Mouse (Mus musculus): ENCODE data around the gene Ints13. TPM values are rescaled to one million over a fixed set of nuclear protein-coding genes. Genes with fewer than 3 reads are reported as not detected.
A peak's percentile ranks its signal among the peaks of the same experiment; 100 is the strongest.

Ints13 gene
- polyA plus RNA-seq, 1 experiment from 2014 or later: 52.2 TPM

- no peaks in the 10 kb centered on the region for H3K9me3 ChIP-seq (replicated peaks)
- 73% methylated on average over 4 of the region's 4 CpGs for WGBS (ENCODE audit: insufficient replicate concordance)
- H3K9ac ChIP-seq: no peak overlapping the region
- ATAC-seq: no peak
- H3K27ac ChIP-seq: no peak overlapping the region
- H3K36me3 ChIP-seq: no peaks in the 10 kb centered on the region
- no peak overlapping the region for H3K4me2 ChIP-seq
- H3K4me1 ChIP-seq: no peaks in the 10 kb centered on the region
- no peak overlapping the region for H3K4me3 ChIP-seq
- no peaks in the 10 kb centered on the region for H3K27me3 ChIP-seq (replicated peaks)
These were observed 40.5 kb downstream of the Ints13 start for GRCm38 (mm10) chr6:146537111-146537510.

GRCm38 (mm10) chr6:146535501-146535900, 42.1 kb downstream of the Ints13 start:
- no peaks in the 10 kb centered on the region for H3K36me3 ChIP-seq
- no peaks in the 10 kb centered on the region for H3K27me3 ChIP-seq (replicated peaks)
- H3K4me3 ChIP-seq: no peak overlapping the region
- no peak overlapping the region for H3K4me2 ChIP-seq
- ATAC-seq: no peak
- H3K9me3 ChIP-seq (replicated peaks): no peaks in the 10 kb centered on the region
- no peak overlapping the region for H3K27ac ChIP-seq
- H3K4me1 ChIP-seq: no peaks in the 10 kb centered on the region
- no peak overlapping the region for H3K9ac ChIP-seq
- 80% methylated on average over 5 of the region's 5 CpGs for whole genome bisulfite sequencing (ENCODE audit: insufficient replicate concordance)

DNA sequence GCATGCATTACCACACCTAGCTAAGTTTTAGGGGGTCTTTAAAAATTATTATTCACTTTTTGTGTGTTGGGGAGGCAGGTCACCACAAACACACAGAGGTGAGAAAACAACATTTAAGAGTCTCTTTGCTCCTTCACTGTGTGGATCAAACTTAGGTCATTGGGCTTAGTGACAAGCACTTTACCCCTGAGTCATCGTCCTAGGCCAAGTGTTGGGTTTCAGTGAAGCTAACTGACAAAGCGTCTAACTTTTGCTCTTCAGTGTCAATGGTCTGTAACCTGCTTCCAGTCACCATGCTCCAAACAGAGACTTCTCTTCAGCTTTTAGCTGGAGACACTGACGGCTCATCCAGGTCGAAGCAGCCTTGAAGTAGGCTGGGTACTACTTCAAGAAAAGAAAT, 44.5 kb downstream of the Ints13 start:
- ATAC-seq: no peak
- Histone ChIP-seq H3K9me3 (replicated peaks) (no peaks in the 10 kb centered on the region), H3K4me2 (no peak overlapping the region), H3K9ac (no peak overlapping the region), H3K27ac (no peak overlapping the region), H3K4me3 (no peak overlapping the region), H3K27me3 (replicated peaks) (no peaks in the 10 kb centered on the region), H3K36me3 (no peaks in the 10 kb centered on the region), H3K4me1 (no peaks in the 10 kb centered on the region)
- WGBS (ENCODE audit: insufficient replicate concordance): 70% methylated on average over 4 of the region's 4 CpGs

DNA sequence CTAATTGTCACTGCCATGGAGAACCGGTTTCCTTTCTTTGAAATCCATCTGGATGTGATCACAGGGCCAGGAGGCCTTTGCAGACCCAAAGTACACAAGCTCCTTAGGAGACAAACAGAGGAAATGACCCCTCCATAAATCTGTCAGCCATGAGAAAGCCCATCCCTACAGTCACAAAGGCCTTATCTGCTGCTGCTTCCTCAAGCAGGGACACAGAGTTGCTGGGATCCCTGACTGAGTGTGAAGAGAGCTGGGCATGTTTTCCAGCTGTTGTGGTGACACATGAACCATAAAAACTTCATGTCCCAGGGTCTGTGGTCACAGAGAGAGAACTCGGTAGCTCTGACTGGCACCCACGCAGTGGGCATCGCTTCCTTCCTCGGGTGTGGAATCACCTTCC, 46.9 kb downstream of the Ints13 start:
- ATAC-seq: no peak
- Histone ChIP-seq H3K4me2 (no peak overlapping the region), H3K9me3 (replicated peaks) (no peaks in the 10 kb centered on the region), H3K27me3 (replicated peaks) (no peaks in the 10 kb centered on the region; the same call in 1 of the 2 replicates), H3K36me3 (no peaks in the 10 kb centered on the region), H3K9ac (no peak overlapping the region), H3K4me1 (no peaks in the 10 kb centered on the region), H3K4me3 (no peak overlapping the region), H3K27ac (no peak overlapping the region)
- WGBS (ENCODE audit: insufficient replicate concordance): 39% methylated on average over 5 of the region's 5 CpGs

DNA sequence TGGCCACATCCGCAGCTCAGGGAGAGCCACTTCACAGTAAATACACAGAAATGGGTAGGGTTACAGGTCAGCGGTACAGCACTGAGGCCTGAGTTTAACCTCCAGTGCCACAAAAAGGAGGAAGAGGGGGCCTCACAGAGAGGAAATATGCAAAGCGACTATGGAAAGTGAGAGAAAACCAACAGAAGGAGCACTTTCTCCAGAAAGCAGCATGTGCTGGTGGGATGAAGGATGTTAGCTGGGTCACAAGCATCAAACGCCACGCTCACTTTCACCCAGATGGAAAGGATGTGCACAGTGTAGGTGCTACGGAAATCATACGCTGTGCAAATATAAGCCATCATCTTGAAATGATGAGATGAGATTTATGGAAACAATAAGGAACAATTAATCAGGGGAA, 47.3 kb downstream of the Ints13 start:
- H3K27ac ChIP-seq: peak overlapping the region; percentile 30; the same call in 1 of the 2 replicates
- ATAC-seq: no peak
- no peaks in the 10 kb centered on the region for H3K9me3 ChIP-seq (replicated peaks)
- 34% methylated on average over 7 of the region's 7 CpGs for WGBS (ENCODE audit: insufficient replicate concordance)
- H3K27me3 ChIP-seq (replicated peaks): no peaks in the 10 kb centered on the region; the same call in 1 of the 2 replicates
- no peak overlapping the region for H3K4me2 ChIP-seq
- no peak overlapping the region for H3K9ac ChIP-seq
- H3K4me3 ChIP-seq: no peak overlapping the region
- no peaks in the 10 kb centered on the region for H3K36me3 ChIP-seq
- H3K4me1 ChIP-seq: no peaks in the 10 kb centered on the region

DNA sequence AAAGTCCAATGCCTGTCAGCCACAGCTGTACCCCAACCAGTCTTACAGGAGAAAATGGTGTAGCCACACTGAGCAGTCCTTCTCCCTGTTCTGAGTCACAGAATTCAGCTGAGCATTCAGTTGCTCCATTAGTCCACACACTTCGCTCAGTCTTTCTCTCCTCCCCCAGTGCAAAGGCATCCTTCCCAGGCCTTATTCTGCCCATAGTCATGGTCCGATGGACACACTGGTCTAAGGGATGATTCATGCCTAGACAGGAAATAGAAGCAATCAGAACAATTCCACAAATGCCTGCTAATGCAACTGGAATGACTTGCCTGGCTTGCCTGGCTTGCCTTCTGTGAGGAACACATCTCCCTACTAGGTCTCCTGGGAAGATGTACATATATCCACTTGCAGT, 50.1 kb downstream of the Ints13 start:
- Histone ChIP-seq H3K4me1 (no peaks in the 10 kb centered on the region), H3K9ac (no peak overlapping the region), H3K9me3 (replicated peaks) (no peaks in the 10 kb centered on the region), H3K36me3 (no peaks in the 10 kb centered on the region), H3K4me3 (no peak overlapping the region), H3K27me3 (replicated peaks) (peaks cover 3% of the 10 kb centered on the region; the same call in 1 of the 2 replicates), H3K4me2 (no peak overlapping the region), H3K27ac (no peak overlapping the region)
- WGBS (ENCODE audit: insufficient replicate concordance): 70% methylated on average over 2 of the region's 2 CpGs
- ATAC-seq: no peak

GRCm38 (mm10) chr6:146525500-146525899, 52.1 kb downstream of the Ints13 start:
- WGBS (ENCODE audit: insufficient replicate concordance): 38% methylated on average over 2 of the region's 2 CpGs
- no peak overlapping the region for H3K27ac ChIP-seq

GRCm38 (mm10) chr6:146521456-146522245, 56.0 kb downstream of the Ints13 start:
- no peak overlapping the region for H3K4me2 ChIP-seq
- H3K27ac ChIP-seq: no peak overlapping the region
- H3K27me3 ChIP-seq (replicated peaks): 0 out of 2 replicates have a peak, but pooled peaks cover 3% of the 10 kb centered on the region
- no peak overlapping the region for H3K4me3 ChIP-seq
- 50% methylated on average over 5 of the region's 5 CpGs for WGBS (ENCODE audit: insufficient replicate concordance)
- H3K36me3 ChIP-seq: no peaks in the 10 kb centered on the region
- H3K9ac ChIP-seq: no peak overlapping the region
- no peaks in the 10 kb centered on the region for H3K9me3 ChIP-seq (replicated peaks)
- no peak for ATAC-seq
- H3K4me1 ChIP-seq: no peaks in the 10 kb centered on the region

More at GRCm38 (mm10) chr6:146525500-146525899, 52.1 kb downstream of the Ints13 start:
- Histone ChIP-seq H3K9me3 (replicated peaks) (no peaks in the 10 kb centered on the region), H3K27me3 (replicated peaks) (peaks cover 3% of the 10 kb centered on the region; the same call in 1 of the 2 replicates), H3K9ac (no peak overlapping the region), H3K36me3 (no peaks in the 10 kb centered on the region), H3K4me2 (no peak overlapping the region), H3K4me1 (no peaks in the 10 kb centered on the region), H3K4me3 (no peak overlapping the region)
- ATAC-seq: no peak

GRCm38 (mm10) chr6:146519019-146519418, 58.6 kb downstream of the Ints13 start:
- H3K36me3 ChIP-seq: no peaks in the 10 kb centered on the region
- H3K9ac ChIP-seq: no peak overlapping the region
- no peak for ATAC-seq
- 57% methylated on average over 2 of the region's 2 CpGs for WGBS (ENCODE audit: insufficient replicate concordance)
- no peak overlapping the region for H3K27ac ChIP-seq
- H3K4me1 ChIP-seq: no peaks in the 10 kb centered on the region
- H3K4me2 ChIP-seq: no peak overlapping the region
- H3K4me3 ChIP-seq: no peak overlapping the region
- H3K27me3 ChIP-seq (replicated peaks): no peaks in the 10 kb centered on the region
- H3K9me3 ChIP-seq (replicated peaks): no peaks in the 10 kb centered on the region

DNA sequence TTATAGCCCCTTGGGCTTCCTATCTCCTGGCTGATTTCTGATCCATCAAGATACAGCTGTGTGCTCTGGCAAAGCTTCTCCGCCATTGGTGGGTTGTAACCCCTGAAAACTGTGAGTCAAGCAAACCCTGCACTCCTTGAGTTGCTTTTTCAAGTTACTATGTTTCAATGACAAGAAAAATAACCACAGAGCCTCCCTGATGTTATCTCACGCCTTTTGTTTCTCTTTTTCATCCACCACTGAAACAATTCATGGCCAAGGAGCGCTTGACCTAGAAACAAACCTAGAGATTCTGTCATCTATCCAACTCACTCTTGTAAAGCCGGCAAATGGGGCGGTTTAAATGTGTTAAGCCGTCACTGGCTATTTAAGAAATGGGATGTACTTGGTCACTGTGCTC, 61.7 kb downstream of the Ints13 start:
- H3K27ac ChIP-seq: no peak overlapping the region
- ATAC-seq: no peak
- WGBS (ENCODE audit: insufficient replicate concordance): 52% methylated on average over 6 of the region's 6 CpGs

GRCm38 (mm10) chr6:146514531-146514948, 63.1 kb downstream of the Ints13 start:
- no peaks in the 10 kb centered on the region for H3K9me3 ChIP-seq (replicated peaks)
- no peak overlapping the region for H3K27ac ChIP-seq
- H3K27me3 ChIP-seq (replicated peaks): no peaks in the 10 kb centered on the region
- peaks cover 7% of the 10 kb centered on the region for H3K4me1 ChIP-seq
- no peaks in the 10 kb centered on the region for H3K36me3 ChIP-seq
- ATAC-seq: no peak
- H3K4me3 ChIP-seq: no peak overlapping the region
- H3K4me2 ChIP-seq: no peak overlapping the region
- 30% methylated on average over 7 of the region's 7 CpGs for whole genome bisulfite sequencing (ENCODE audit: insufficient replicate concordance)
- no peak overlapping the region for H3K9ac ChIP-seq

More for the DNA sequence above, 61.7 kb downstream of the Ints13 start:
- no peaks in the 10 kb centered on the region for H3K9me3 ChIP-seq (replicated peaks)
- H3K9ac ChIP-seq: no peak overlapping the region
- no peaks in the 10 kb centered on the region for H3K27me3 ChIP-seq (replicated peaks)
- H3K4me1 ChIP-seq: no peaks in the 10 kb centered on the region
- no peak overlapping the region for H3K4me2 ChIP-seq
- no peaks in the 10 kb centered on the region for H3K36me3 ChIP-seq
- H3K4me3 ChIP-seq: no peak overlapping the region

DNA sequence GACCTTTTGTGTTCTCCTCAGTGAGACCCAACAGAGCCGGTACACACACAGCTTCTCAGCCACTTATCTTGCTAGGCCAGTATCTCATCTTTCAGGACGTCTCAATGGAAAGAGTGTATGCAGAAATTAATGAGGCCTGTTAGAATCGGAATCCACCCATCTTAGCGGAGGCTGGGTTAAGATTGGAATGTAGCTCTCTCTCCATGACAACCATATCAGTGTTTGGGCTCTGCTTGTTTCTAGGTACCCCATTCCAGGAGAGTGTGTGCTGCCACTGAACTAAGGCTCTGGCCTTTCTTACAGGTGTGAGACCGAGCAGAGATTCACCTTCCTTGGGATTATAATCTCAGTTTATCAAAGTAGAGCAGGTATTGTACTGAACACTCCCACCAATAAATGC, 63.7 kb downstream of the Ints13 start:
- Histone ChIP-seq H3K36me3 (no peaks in the 10 kb centered on the region), H3K4me3 (no peak overlapping the region), H3K4me1 (peaks cover 7% of the 10 kb centered on the region), H3K27me3 (replicated peaks) (no peaks in the 10 kb centered on the region), H3K4me2 (no peak overlapping the region), H3K9me3 (replicated peaks) (no peaks in the 10 kb centered on the region), H3K9ac (no peak overlapping the region), H3K27ac (no peak overlapping the region)
- 60% methylated on average over 5 of the region's 5 CpGs for WGBS (ENCODE audit: insufficient replicate concordance)
- no peak for ATAC-seq
